Mouse (Mus musculus): ENCODE measurements around the gene Il31.
"Not testable (repeated sequence)": the region's sequence is repeated elsewhere in the genome, so short reads cannot be mapped to it uniquely, and the experiment has no call there.

Gene Il31

GRCm38 (mm10) chr5:123489112-123489785 lies at the start of gene Il31, which contains the start of gene Lrrc43:
Gene Il31 (minus strand): TSS chr5:123489489.
Gene Lrrc43 (plus strand): TSS chr5:123489305.
- no peak for DNase-seq (ENCODE audit: low spot score)

DNA sequence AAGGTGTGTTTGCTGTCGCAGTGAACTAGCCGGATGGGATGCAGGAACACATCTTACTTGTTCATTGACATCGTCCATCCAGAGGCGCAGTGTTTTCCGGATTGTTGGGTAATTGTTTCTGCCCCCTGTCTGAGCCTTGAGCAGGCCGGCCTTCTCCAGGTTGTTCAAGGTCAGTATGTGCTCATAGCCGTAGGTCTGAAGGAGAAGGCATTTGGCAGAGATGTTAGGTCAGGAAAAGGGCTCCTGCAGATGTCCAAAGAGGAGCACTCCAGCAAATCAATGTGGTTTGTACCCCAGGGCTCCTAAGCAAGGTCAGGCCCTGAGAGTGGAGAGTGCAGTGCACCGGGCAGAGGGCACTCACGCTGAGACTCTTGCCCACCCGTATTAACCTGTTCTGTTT lies 44.5 kb upstream of the Il31 start:
- peak; percentile 45 for DNase-seq (ENCODE audit: low spot score)

DNA sequence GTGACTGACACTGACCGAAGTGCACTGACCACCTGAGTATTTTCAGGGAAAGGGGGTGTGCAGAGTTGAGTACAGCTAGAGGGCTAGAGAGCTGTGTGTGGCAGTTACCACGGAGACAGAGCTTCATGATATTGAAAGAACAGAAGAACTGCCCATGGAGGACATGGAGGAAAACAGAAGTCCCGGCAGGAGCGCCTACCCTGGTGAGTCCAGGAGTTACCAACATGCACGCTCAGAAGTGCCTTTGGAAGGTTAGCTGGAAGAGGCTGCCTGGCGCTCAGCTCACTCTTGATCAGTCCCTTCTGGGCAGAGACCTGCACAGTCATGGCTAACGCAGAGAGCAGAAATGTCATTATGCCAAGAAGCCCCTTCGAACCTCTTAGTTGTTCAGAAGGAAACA lies 40.8 kb upstream of the Il31 start:
- no peak for DNase-seq (ENCODE audit: low spot score)

DNA sequence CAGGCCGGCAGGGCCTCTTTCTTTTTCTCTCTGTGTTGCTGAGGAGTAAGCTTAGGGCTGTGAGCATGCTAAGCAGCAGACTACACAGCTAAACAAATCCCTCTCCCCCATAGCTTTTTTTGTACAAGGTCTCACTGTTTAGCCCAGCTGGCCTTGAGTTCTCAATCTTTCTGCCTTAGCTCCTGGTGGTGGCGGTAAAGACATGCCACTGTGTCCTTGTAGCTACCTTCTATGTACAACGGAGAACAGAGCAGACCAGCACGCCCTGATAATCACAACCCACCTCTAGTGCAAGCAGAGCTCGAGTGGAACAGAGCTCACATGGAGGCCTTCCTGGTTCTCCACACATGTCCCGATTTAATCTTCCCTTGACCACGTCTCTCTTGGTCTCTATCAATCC lies 39.4 kb upstream of the Il31 start:
- DNase-seq (ENCODE audit: low spot score) = peak; percentile 68

DNA sequence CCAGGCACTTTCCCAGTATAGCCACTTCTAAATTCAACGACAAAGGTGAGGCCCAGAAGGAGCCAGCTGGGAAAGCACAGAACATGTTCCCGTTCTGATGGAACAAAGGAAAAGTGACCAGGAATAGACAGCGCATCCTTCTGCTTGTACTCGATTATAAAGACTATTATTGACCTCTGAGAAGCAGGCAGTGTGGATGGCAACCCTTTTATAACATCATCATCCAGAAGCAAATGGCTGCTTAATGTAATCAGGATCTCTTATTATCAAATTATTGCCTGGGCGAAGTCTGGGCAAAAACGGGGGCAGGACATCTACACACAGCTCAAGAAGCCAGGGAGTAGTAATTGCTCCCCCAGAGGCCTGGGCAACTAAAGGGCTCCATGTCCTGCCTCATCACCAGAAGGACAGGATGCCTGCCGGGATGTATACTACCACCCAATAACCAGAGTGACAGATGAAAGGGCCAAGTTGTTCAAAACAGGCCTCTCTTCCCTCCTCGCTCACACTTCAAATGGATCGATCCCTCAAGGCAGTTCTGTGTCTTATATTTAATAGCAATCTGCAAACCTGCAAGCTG lies 36.7 kb upstream of the Il31 start:
- DNase-seq (ENCODE audit: low spot score) = no peak

DNA sequence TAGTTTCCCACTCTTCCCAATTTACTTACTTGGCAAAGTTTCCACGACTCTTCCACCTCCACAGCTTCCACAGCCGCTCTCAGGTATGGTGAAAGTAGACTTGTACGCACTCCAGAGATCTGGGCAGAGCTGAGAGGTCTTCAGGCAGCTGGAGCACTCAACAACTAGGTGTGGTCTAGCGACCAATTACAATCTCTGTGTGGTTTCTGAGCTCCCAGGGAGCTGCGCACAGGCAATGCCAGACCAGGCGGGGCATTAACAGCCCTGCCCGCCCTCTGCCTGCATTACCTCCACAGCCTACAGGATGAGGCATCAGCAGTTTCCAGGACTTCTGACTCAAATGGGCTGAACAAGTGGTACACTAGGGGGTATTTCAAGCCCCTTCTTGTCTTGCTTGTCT lies 36.0 kb upstream of the Il31 start, which contains the start of gene Gm49027:
Gene Gm49027 (minus strand): TSS at position 208 of the 400 bp plus-strand sequence.
- peak; percentile 1 for DNase-seq (ENCODE audit: low spot score)

DNA sequence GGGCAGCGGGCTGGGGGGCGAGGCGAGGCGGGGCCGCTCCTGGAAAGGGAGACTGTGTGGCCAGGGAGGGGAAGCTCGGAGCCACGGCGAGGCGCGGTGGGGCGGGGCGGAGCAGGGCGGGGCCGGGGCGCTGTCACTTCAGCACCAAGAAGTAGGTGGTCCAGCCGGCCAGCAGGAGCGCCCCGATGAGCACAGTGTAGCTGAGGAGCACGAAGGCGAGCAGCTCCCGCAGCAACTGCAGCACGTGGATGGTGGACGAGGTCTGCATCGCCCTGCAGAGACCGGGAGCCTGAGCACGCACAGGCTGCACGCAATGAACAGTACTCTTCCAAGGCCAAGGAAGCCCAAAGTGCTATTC lies 35.1 kb upstream of the Il31 start:
- no peak for DNase-seq (ENCODE audit: low spot score)

DNA sequence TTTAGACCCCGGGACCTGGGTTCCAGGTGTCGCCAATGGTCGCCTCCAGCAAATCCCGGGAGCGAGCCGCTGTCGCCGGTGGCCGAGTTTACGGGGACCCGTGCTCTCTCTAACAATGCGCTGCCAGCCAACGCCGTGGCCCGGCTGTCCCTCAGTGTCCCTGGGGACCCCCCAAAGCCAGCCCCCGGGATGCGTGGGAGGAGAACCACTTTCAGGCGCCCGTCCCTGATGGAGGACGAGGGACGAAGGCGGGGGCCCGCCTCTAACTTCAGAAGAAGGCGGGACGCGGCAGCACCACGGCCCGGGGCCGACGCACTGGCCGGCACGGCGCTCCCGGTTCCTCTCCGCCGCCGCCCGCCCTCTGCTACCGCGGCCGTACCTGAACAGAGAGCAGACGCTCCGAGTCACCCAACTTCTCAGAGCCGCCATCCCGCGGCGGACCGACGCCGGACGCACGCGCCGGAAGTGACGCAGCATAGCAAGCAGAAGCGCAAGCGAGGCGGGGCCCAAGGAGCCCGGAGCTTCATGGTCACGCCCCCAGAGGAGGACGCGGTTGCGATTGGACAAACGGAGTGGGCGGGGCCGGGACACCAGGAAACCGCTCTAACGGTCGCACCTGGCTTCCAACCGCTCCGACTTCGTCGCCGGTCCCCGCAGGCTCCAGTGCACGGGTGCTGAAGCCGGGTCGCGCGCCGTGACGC lies 34.6 kb upstream of the Il31 start, which contains the start of gene Diablo:
Gene Diablo (minus strand): TSS at position 485 of the 701 bp plus-strand sequence.
- peak; percentile 95 for DNase-seq (ENCODE audit: low spot score)

DNA sequence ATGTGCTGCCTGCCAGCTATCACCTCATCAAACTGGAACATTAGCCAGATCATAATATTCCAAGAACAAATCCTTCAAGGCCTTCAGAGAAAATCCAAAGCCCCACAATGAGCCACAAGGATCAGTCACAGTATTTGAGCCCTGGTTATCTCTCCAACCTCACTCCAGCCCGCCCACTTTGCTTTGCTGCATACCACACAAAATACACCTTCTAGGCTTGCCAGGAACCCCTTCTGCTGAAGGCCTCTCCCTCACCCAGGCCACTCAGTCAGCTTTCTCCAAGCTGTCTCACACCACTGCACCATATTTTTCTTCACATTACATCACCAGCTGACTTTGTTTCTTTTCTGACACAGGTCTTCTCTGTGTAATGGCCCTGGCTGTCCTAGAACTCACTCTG lies 32.9 kb upstream of the Il31 start:
- no peak for DNase-seq (ENCODE audit: low spot score)

GRCm38 (mm10) chr5:123521621-123522020 lies 32.3 kb upstream of the Il31 start:
- DNase-seq (ENCODE audit: low spot score) = no peak

DNA sequence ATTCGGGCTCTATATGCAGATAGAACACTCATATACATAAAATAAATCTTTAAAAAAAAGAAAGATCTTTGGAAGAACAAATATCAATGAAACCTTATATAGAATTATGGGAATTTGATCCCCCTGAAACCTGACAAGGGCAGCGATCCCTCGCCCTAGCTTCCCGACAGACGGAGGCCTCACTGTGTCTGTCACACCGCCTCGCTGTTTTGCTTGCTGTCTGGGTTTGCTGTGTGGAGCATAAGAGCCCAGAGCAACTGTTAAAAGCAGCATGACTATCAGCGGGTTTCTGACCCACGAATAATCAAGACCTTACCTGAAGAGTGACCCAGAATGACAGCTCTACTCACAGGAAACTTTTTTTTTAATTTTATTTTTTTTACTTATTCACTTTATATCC lies 31.4 kb upstream of the Il31 start:
- DNase-seq (ENCODE audit: low spot score) = no peak

- DNase-seq (ENCODE audit: low spot score) = no peak
These were observed 25.6 kb upstream of the Il31 start for GRCm38 (mm10) chr5:123514871-123515270.

DNA sequence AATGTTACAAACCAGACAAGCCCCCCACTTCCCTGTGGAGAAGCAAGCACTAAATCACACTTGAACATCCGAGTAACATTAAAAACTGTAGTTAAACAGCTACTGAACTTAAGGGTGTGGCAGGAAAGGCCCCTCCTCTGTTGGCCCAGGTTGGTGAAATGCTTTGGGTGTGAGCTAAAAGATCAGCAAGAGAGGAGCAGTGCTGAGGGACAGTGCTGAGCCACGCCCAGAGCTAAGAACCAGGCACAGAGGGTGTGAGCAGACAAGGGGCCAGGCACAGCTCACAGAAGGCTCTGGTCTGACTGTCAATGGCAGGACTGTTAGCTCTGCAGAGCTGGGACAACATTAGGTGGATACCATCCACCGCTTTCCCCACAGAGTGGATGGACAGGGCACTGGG lies 22.8 kb upstream of the Il31 start:
- no peak for DNase-seq (ENCODE audit: low spot score)

DNA sequence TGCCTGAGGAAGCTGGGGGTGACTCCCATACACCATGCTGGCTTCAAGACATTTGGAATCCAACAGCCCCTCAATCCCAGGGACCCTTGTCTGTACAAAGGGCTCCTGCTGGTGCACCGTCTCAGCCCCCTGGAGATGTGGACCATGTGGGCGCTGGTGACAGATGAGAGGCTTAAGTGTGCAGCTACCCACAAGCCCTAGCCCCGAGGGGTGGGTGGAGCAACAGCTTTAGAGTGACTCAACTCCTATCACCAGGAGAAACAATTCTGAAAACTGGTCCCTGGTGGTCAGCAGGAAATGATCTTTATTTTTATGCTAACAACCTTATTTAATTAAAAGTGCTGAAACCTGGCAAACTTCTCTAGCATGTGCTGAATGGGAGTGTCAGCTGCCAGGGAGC lies 22.1 kb upstream of the Il31 start:
- DNase-seq (ENCODE audit: low spot score) = not testable (repeated sequence)

- DNase-seq (ENCODE audit: low spot score) = no peak
These were observed 20.9 kb upstream of the Il31 start, which contains the start of gene B3gnt4 for GRCm38 (mm10) chr5:123510160-123510559. Gene B3gnt4 (plus strand): TSS chr5:123510460.

DNA sequence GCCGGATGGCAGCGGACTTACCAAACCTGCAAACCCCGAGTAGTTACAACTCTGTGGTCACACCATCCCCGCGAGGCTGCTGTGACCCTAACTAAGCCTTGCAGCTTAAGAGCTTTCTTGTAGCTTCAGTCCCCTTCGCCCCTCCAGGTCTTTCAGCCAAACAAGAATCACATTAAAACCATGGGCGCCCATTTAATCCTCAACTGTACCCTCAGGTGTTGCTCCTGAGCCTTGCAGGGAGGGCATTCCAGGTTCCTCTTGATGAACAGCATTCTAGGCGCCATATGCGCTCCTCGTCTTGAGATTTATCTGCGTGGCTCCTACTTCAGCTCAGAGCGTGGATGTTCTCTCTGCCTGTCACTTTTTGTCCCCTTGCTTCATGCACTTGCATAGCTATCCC lies 19.6 kb upstream of the Il31 start:
- no peak for DNase-seq (ENCODE audit: low spot score)

DNA sequence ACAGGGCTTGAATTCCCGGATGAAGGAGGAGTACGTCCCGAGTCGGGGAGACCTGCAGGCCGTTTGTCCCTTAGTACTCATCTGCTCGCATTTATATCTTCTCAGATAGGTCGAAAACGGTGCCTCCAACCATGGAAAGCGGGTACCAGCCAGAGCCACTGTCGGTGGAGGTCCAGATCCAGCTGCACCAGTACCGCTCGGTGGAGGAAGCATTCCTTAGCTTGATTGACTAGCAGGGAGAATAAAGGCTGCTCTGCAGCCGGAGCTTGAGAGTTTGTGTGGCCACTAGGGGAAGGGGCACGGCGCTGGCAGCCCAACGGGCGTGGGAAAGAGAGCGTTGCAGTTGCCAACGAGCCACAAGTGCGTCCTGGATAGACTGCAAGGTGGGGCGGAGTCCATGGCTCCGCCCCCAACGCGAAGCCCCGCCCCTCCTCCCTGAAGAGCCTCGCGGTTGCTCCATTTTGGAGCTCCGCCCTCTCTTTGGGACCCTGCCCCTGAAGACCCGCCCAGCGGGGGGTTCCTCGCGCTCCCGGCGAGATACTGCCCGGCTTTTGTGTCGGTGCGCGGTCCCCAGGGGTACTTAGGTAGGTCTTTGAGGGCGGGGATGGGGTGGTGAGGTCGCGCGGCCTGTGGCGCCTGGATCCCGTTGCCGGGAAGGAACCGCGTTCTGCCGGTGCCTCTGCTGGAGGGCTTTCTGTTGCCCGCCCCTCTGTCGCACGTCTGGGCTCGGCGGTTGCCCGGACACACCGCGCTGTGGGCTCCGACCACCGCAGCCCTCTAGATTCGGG lies 18.8 kb upstream of the Il31 start:
- DNase-seq (ENCODE audit: low spot score) = peak; percentile 78

GRCm38 (mm10) chr5:123501973-123502372 lies 12.7 kb upstream of the Il31 start:
- no peak for DNase-seq (ENCODE audit: low spot score)

- no peak for DNase-seq (ENCODE audit: low spot score)
These were observed 10.4 kb upstream of the Il31 start for GRCm38 (mm10) chr5:123499717-123500116.

- DNase-seq (ENCODE audit: low spot score) = no peak
These were observed 646 bp upstream of the Il31 start for GRCm38 (mm10) chr5:123489935-123490334.

DNA sequence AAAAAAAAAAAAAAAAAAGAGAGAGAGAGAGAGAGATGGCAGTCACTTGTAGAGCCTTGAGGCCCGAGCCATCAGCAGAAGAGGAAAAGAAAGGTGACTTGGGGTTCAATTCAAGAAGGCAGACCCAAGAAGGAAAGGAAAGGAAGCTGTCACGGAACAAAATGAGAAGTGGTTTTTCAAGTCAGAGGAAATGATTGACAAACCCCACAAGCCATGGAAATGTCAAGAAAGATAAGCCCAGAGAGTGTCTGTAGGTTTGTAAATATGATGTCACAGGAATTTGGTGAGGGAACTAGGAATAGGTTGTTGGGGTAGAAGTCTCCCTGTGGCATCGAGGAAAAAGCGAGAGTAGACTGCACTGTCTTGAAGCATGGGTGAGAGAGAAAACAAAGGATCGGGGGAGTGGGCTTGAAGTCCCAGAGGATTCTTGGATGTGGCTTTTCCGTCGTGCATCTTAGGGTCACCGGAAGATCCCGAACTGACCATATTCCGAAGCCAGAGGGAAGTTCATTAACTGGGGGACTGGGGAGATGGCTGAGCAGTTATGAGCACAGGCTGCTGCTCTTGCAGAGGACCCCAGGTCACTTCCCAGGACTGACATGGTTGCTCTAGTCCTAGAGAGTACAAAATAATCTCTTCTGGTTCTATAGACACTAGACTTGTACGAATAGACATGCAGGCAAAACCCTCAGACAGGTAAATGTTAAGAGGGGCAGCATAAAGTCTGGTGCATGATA lies 1.5 kb downstream of the Il31 start:
- no peak for DNase-seq (ENCODE audit: low spot score)

DNA sequence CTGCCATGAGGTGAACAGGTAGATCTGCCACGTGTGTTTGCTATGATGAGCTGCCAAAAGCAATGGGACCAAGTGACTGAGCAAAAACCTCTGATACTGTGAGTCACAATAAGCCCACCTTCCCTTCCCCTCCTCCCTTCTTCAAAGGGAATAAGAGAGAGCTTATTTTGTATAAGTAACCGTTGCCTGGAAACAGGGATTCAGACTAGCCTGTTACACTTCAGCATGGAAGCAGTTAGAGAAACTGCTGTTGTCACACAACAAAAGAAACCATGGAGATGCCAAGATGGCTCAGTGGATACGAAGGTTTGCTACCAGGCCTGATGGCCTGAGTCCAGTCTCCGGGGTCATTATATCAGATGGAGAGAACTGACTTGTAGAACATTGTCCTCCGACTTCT lies 15.5 kb downstream of the Il31 start:
- no peak for DNase-seq (ENCODE audit: low spot score)

All from ovary, adult 18-20 months (tissue).